Mouse (Mus musculus) erythroblast, embryonic 14.5 days (primary cell): ENCODE results near the gene Lgals12. TPM values are rescaled to one million over a fixed set of nuclear protein-coding genes. Genes with fewer than 3 reads are reported as not detected.

ENCODE experiments used
- H3K27me3 ChIP-seq: 2 replicates; pipeline ENCODE4 v1.6.1; 2012; ENCODE audit warnings: inconsistent platforms; ENCODE audit not compliant: control insufficient read depth
- H3K36me3 ChIP-seq: 2 replicates; pipeline ENCODE4 v1.6.1; 2012; ENCODE audit warnings: mild to moderate bottlenecking, inconsistent platforms; ENCODE audit not compliant: control insufficient read depth
- H3K4me1 ChIP-seq: 2 replicates; pipeline ENCODE4 v1.6.1; 2012; ENCODE audit warnings: inconsistent platforms; ENCODE audit not compliant: control insufficient read depth
- H3K4me3 ChIP-seq: replicated peaks from 2 replicates; pipeline ENCODE3; 2012; ENCODE audit warnings: moderate library complexity, mild to moderate bottlenecking, inconsistent platforms
- H3K9me3 ChIP-seq: 2 replicates; pipeline ENCODE4 v1.6.1; 2012; ENCODE audit warnings: low read length, inconsistent platforms, mixed read lengths; ENCODE audit not compliant: control insufficient read depth
- GATA1 ChIP-seq: IDR thresholded peaks from 2 replicates; pipeline ENCODE4 v1.6.1; 2012; ENCODE audit warnings: low read length, inconsistent platforms, mixed read lengths
- TAL1 ChIP-seq: IDR thresholded peaks from 3 replicates; pipeline ENCODE4 v1.6.1; 2012; ENCODE audit warnings: low read length, inconsistent platforms, mixed read lengths
- polyA plus RNA-seq: library from polyadenylated mRNA; stranded (reverse); fragments of >175 nt; gene quantifications from 2 replicates; pipeline ENCODE4 v1.2.3, GENCODE M21; 2012

The Lgals12 gene
- polyA plus RNA-seq, result not detected in 2 replicates

GRCm38 (mm10) chr19:7606801-7607689 is at the start of gene Lgals12:
TSS of gene Lgals12 (minus strand) at chr19:7607193.
- Histone ChIP-seq H3K36me3 (no peaks in the 10 kb centered on the region), H3K27me3 (peaks cover 38% of the 10 kb centered on the region), H3K9me3 (no peaks in the 10 kb centered on the region), H3K4me3 (no peak within 1 kb of the TSS), H3K4me1 (peaks cover 4% of the 10 kb centered on the region)
- TF ChIP-seq TAL1, result no peak
- TF ChIP-seq GATA1, result no peak

DNA sequence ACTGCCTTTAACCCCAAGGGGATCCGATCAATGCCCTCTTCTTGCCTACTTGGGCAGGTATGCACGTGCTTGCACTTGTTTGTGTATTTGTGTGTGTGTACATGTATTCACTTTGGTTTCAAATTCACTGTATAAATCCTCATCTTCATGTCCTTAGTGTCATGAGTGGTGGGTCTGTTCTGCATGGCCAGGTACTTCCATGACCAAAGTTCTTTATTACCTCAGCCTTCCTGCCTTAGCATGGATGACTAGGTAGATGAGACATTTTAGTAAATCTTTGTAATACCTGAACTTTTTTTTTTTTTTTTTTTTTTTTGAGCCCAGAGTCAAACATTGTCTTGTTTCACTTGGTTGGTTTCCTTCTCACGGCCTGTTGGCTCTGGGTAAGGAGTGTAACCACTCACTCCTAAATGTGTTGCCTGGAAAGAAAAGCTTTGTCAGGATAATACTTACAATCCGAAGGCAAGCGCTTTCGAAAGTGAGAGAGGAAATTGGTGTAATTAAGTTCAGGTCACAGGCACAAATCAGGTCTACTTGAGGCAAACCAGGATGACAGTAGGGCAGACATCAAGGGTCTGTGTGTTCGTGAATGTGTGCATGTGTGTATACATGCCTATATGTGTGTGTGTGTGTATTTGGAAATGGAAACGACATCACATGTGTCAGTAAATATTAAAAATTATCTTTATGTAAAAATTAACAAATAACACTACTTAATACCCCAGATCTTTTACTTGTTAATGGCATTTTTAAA is 42.1 kb upstream of the Lgals12 start:
- TF ChIP-seq GATA1 (no peak), TAL1 (no peak)
- no peaks in the 10 kb centered on the region for H3K27me3 ChIP-seq
- no peak overlapping the region for H3K4me3 ChIP-seq
- no peaks in the 10 kb centered on the region for H3K4me1 ChIP-seq
- no peaks in the 10 kb centered on the region for H3K9me3 ChIP-seq
- no peaks in the 10 kb centered on the region for H3K36me3 ChIP-seq

- no peak overlapping the region for H3K4me3 ChIP-seq
- no peaks in the 10 kb centered on the region for H3K36me3 ChIP-seq
- H3K9me3 ChIP-seq, result no peaks in the 10 kb centered on the region
- H3K27me3 ChIP-seq, result no peaks in the 10 kb centered on the region
- peaks cover 3% of the 10 kb centered on the region; the same call in 1 of the 2 replicates for H3K4me1 ChIP-seq
- TF ChIP-seq TAL1 (no peak), GATA1 (no peak)
Measured at GRCm38 (mm10) chr19:7633786-7634185, 26.8 kb upstream of the Lgals12 start.

DNA sequence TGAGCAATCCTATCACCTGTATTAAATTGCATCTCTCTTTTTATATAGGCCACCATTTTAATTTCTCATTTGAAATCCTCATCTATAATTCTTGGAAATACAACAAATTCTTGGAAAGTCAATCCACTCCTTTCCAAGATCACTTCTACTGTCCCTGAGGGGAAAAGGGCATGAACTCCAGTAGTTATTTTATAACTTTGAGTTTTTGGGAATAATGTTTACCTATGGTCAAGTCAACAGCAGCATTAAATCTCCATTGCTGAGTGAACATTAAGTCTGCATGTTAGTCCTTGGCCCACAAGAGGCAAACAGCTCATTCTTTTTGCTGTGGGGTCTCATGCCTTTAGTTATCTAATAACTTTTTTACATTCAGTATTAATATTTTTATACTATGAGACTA is 26.0 kb upstream of the Lgals12 start:
- H3K27me3 ChIP-seq, result no peaks in the 10 kb centered on the region
- no peaks in the 10 kb centered on the region for H3K36me3 ChIP-seq
- no peak overlapping the region for H3K4me3 ChIP-seq
- peaks cover 3% of the 10 kb centered on the region; the same call in 1 of the 2 replicates for H3K4me1 ChIP-seq
- no peak for TF ChIP-seq TAL1
- no peak for TF ChIP-seq GATA1
- H3K9me3 ChIP-seq, result no peaks in the 10 kb centered on the region

GRCm38 (mm10) chr19:7617696-7618095 is 10.7 kb upstream of the Lgals12 start:
- no peaks in the 10 kb centered on the region for H3K36me3 ChIP-seq

GRCm38 (mm10) chr19:7617085-7617484 is 10.1 kb upstream of the Lgals12 start:
- H3K4me1 ChIP-seq, result peaks cover 3% of the 10 kb centered on the region
- H3K9me3 ChIP-seq, result no peaks in the 10 kb centered on the region
- H3K36me3 ChIP-seq, result no peaks in the 10 kb centered on the region
- no peak overlapping the region for H3K4me3 ChIP-seq
- TF ChIP-seq TAL1 (no peak), GATA1 (no peak)
- H3K27me3 ChIP-seq, result peaks cover 15% of the 10 kb centered on the region

More at GRCm38 (mm10) chr19:7617696-7618095, 10.7 kb upstream of the Lgals12 start:
- TF ChIP-seq GATA1 (no peak), TAL1 (no peak)
- Histone ChIP-seq H3K27me3 (peaks cover 9% of the 10 kb centered on the region), H3K4me1 (no peaks in the 10 kb centered on the region), H3K4me3 (no peak overlapping the region), H3K9me3 (no peaks in the 10 kb centered on the region)

DNA sequence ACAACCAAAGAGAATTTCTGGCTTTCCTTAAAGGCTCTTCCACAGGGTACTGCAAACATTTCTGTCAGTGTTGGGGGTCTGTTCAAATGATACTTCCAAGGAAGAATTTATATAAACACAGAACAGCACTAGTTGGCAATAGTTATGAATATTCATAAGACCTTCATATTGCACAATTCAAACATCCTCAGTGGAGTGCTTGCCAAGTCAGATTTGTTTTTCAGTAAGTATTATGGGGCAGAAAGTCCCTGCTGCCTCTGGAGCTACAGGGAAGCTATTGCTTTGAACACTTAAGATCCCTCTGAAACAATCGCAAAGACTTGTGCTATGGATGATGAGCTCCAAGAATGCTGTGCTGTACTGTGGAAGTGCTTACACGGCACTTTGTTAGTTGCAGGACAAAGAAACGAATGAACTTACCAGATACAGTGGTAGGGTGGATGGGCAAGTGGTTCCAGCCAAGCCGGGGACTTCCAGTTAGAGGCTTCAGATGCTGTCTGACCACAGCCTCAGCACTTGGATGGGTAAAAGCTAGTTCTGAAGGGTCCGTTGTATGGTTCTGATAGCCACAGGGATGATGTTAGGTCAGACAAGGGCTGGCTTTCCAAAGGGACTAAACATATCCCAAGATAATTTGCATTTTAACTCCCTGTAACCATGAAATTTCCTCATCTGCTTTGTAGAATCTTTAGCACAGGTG is 9.4 kb upstream of the Lgals12 start:
- TF ChIP-seq TAL1, result no peak
- no peak for TF ChIP-seq GATA1
- H3K36me3 ChIP-seq, result no peaks in the 10 kb centered on the region
- H3K4me1 ChIP-seq, result peaks cover 3% of the 10 kb centered on the region
- no peaks in the 10 kb centered on the region for H3K9me3 ChIP-seq
- peaks cover 22% of the 10 kb centered on the region for H3K27me3 ChIP-seq
- no peak overlapping the region for H3K4me3 ChIP-seq

DNA sequence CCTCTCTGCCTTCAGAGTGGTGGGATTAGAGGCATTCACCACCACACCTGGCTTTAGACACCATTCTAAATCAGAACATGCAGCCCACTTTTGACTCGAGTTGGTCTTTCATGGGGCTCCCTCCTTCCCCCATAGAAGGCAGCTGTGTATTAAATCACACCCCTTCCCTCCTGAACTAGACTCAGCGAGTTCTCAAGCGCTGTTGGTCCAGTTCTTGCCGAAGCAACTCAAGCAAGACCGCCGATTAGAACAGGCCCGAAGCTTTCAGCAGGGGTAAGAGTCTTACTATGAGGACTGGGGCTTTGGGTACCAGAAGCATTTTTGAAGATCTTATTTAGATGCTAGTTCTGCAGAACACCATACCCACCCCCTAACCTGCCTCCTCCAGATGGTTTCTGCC is 6.2 kb upstream of the Lgals12 start:
- TF ChIP-seq TAL1 (no peak), GATA1 (no peak)
- no peak overlapping the region for H3K4me3 ChIP-seq
- no peaks in the 10 kb centered on the region for H3K9me3 ChIP-seq
- no peaks in the 10 kb centered on the region for H3K36me3 ChIP-seq
- peaks cover 3% of the 10 kb centered on the region for H3K4me1 ChIP-seq
- peaks cover 34% of the 10 kb centered on the region for H3K27me3 ChIP-seq
